Mouse (Mus musculus) MEL (cell line): ENCODE results near the gene Mgat5. TPM values are rescaled to one million over a fixed set of nuclear protein-coding genes. Genes with fewer than 3 reads are reported as not detected.

ENCODE experiments used
- DNase-seq: peaks from one replicate; pipeline ENCODE4 v3.0.0; 2011; ENCODE audit warnings: low read depth, low spot score
- H3K27ac ChIP-seq: 2 replicates; pipeline ENCODE4 v1.5.1; 2012; ENCODE audit warnings: low read depth, mild to moderate bottlenecking, control low read depth, low read length, moderate library complexity; ENCODE audit not compliant: control insufficient read depth
- H3K27me3 ChIP-seq, 2 experiments: fragments of 150-350 bp in 1 of 2; sonication (generic) in 1 of 2; 2 replicates each; pipeline ENCODE4 v1.6.1; 2012; ENCODE audit warnings: low read length in 2 of 2, mild to moderate bottlenecking in 2 of 2, improper control_type of control experiment in 1 of 2, moderate library complexity in 1 of 2; ENCODE audit not compliant: insufficient read depth in 2 of 2, control insufficient read depth in 1 of 2
- H3K36me3 ChIP-seq, 2 experiments: 2 replicates each; pipeline ENCODE4 v1.6.1; 2012 to 2014; ENCODE audit warnings: low read length in 2 of 2, improper control_type of control experiment in 1 of 2, inconsistent platforms in 1 of 2, mild to moderate bottlenecking in 1 of 2; ENCODE audit not compliant: insufficient read depth in 2 of 2, control insufficient read depth in 1 of 2
- H3K4me1 ChIP-seq, 2 experiments: fragments of 150-350 bp in 1 of 2; sonication (generic) in 1 of 2; 2 replicates each; pipeline ENCODE4 v1.6.1; 2012; ENCODE audit warnings: low read length in 2 of 2, improper control_type of control experiment in 1 of 2, mild to moderate bottlenecking in 1 of 2; ENCODE audit not compliant: insufficient read depth in 2 of 2, control insufficient read depth in 1 of 2
- H3K4me3 ChIP-seq, 2 experiments: fragments of 150-350 bp in 1 of 2; sonication (generic) in 1 of 2; 2 replicates each; pipeline ENCODE4 v1.5.1; 2012; ENCODE audit warnings: low read depth in 2 of 2, low read length in 2 of 2, mild to moderate bottlenecking in 2 of 2, moderate library complexity in 2 of 2, control low read depth in 1 of 2, improper control_type of control experiment in 1 of 2; ENCODE audit not compliant: control insufficient read depth in 1 of 2, insufficient read depth in 1 of 2
- H3K79me2 ChIP-seq: 2 replicates; pipeline ENCODE4 v1.6.1; 2012; ENCODE audit warnings: mild to moderate bottlenecking, low read length, moderate library complexity; ENCODE audit not compliant: control insufficient read depth, poor library complexity, insufficient read depth
- H3K9ac ChIP-seq: 2 replicates; pipeline ENCODE4 v1.6.1; 2012; ENCODE audit warnings: low read depth, mild to moderate bottlenecking, control low read depth, low read length, moderate library complexity; ENCODE audit not compliant: control insufficient read depth, poor library complexity, severe bottlenecking
- H3K9me3 ChIP-seq: fragments of 150-350 bp; sonication (generic); replicated peaks from 2 replicates; pipeline ENCODE4 v1.6.1; 2012; ENCODE audit warnings: mild to moderate bottlenecking, low read length, improper control_type of control experiment, moderate library complexity; ENCODE audit not compliant: insufficient read depth
- BHLHE40 ChIP-seq: IDR thresholded peaks from 2 replicates; pipeline ENCODE4 v1.6.1; 2012; ENCODE audit warnings: low read depth, mild to moderate bottlenecking, inconsistent platforms, low read length, improper control_type of control experiment, borderline replicate concordance
- CHD2 ChIP-seq: IDR thresholded peaks from 2 replicates; pipeline ENCODE4 v1.6.1; 2011; ENCODE audit warnings: low read length, improper control_type of control experiment
- E2F4 ChIP-seq: IDR thresholded peaks from 2 replicates; pipeline ENCODE4 v1.6.1; 2011; ENCODE audit warnings: low read depth, low read length, improper control_type of control experiment, borderline replicate concordance
- ELF1 ChIP-seq: IDR thresholded peaks from 2 replicates; pipeline ENCODE4 v1.6.1; 2014; ENCODE audit warnings: low read depth, mild to moderate bottlenecking, inconsistent platforms, low read length, improper control_type of control experiment, moderate library complexity
- EP300 ChIP-seq, 2 experiments: IDR thresholded peaks; 2 replicates each; pipeline ENCODE4 v1.6.1; 2011; ENCODE audit warnings: improper control_type of control experiment in 2 of 2, low read length in 2 of 2, low read depth in 1 of 2, mild to moderate bottlenecking in 1 of 2
- ETS1 ChIP-seq: IDR thresholded peaks from 2 replicates; pipeline ENCODE4 v1.6.1; 2012; ENCODE audit warnings: low read depth, mild to moderate bottlenecking, inconsistent platforms, low read length, improper control_type of control experiment, moderate library complexity
- GABPA ChIP-seq: IDR thresholded peaks from 2 replicates; pipeline ENCODE4 v1.6.1; 2012; ENCODE audit warnings: low read depth, mild to moderate bottlenecking, inconsistent platforms, low read length, improper control_type of control experiment, moderate library complexity
- HCFC1 ChIP-seq: IDR thresholded peaks from 2 replicates; pipeline ENCODE4 v1.6.1; 2012; ENCODE audit warnings: low read depth, mild to moderate bottlenecking, inconsistent platforms, low read length, improper control_type of control experiment, moderate library complexity
- KAT2A ChIP-seq: conservative IDR thresholded peaks from 2 replicates; pipeline ENCODE4 v1.6.1; 2012; ENCODE audit warnings: low read depth, low read length, improper control_type of control experiment, inconsistent platforms
- MAFK ChIP-seq: IDR thresholded peaks from 2 replicates; pipeline ENCODE4 v1.6.1; 2011; ENCODE audit warnings: low read depth, mild to moderate bottlenecking, low read length, improper control_type of control experiment, borderline replicate concordance
- MAX ChIP-seq: IDR thresholded peaks from 2 replicates; pipeline ENCODE4 v1.6.1; 2011; ENCODE audit warnings: low read length, improper control_type of control experiment
- MAZ ChIP-seq: IDR thresholded peaks from 2 replicates; pipeline ENCODE4 v1.6.1; 2012; ENCODE audit warnings: low read depth, mild to moderate bottlenecking, inconsistent platforms, low read length, improper control_type of control experiment
- MEF2A ChIP-seq: IDR thresholded peaks from 2 replicates; pipeline ENCODE4 v1.6.1; 2014; ENCODE audit warnings: low read depth, mild to moderate bottlenecking, inconsistent platforms, low read length, improper control_type of control experiment; ENCODE audit not compliant: poor library complexity, insufficient replicate concordance, severe bottlenecking; ENCODE audit errors: extremely low read depth
- MYB ChIP-seq: IDR thresholded peaks from 2 replicates; pipeline ENCODE4 v1.6.1; 2011; ENCODE audit warnings: mild to moderate bottlenecking, low read depth, low read length, improper control_type of control experiment
- POLR2AphosphoS2 ChIP-seq: IDR thresholded peaks from 2 replicates; pipeline ENCODE4 v1.6.1; 2011; ENCODE audit warnings: low read length, improper control_type of control experiment
- POLR2AphosphoS5 ChIP-seq: IDR thresholded peaks from 2 replicates; pipeline ENCODE4 v1.6.1; 2012; ENCODE audit warnings: low read depth, borderline replicate concordance, mild to moderate bottlenecking, inconsistent platforms, low read length, moderate library complexity, mixed read lengths
- RAD21 ChIP-seq: IDR thresholded peaks from 2 replicates; pipeline ENCODE4 v1.6.1; 2011; ENCODE audit warnings: mild to moderate bottlenecking, low read depth, low read length, improper control_type of control experiment
- SIN3A ChIP-seq: IDR thresholded peaks from 2 replicates; pipeline ENCODE4 v1.6.1; 2012; ENCODE audit warnings: low read length, improper control_type of control experiment, inconsistent platforms
- TBP ChIP-seq: IDR thresholded peaks from 2 replicates; pipeline ENCODE4 v1.8.0; 2011; ENCODE audit warnings: low read depth, low read length, improper control_type of control experiment
- UBTF ChIP-seq: IDR thresholded peaks from 2 replicates; pipeline ENCODE4 v1.6.1; 2012; ENCODE audit warnings: low read depth, mild to moderate bottlenecking, inconsistent platforms, low read length, improper control_type of control experiment, moderate library complexity, borderline replicate concordance; ENCODE audit not compliant: insufficient read depth
- USF2 ChIP-seq, 2 experiments: IDR thresholded peaks; 2 replicates each; pipeline ENCODE4 v1.6.1; 2011 to 2012; ENCODE audit warnings: improper control_type of control experiment in 2 of 2, low read length in 2 of 2, borderline replicate concordance in 1 of 2, inconsistent platforms in 1 of 2, low read depth in 1 of 2, mild to moderate bottlenecking in 1 of 2; ENCODE audit not compliant: insufficient read depth in 1 of 2
- ZC3H11A ChIP-seq: IDR thresholded peaks from 2 replicates; pipeline ENCODE4 v1.6.1; 2012; ENCODE audit warnings: low read depth, mild to moderate bottlenecking, inconsistent platforms, low read length, improper control_type of control experiment
- ZMIZ1 ChIP-seq: IDR thresholded peaks from 2 replicates; pipeline ENCODE4 v1.6.1; 2012; ENCODE audit warnings: low read depth, mild to moderate bottlenecking, inconsistent platforms, low read length, improper control_type of control experiment, moderate library complexity
- ZNF384 ChIP-seq: IDR thresholded peaks from 2 replicates; pipeline ENCODE4 v1.6.1; 2012; ENCODE audit warnings: low read depth, mild to moderate bottlenecking, inconsistent platforms, low read length, improper control_type of control experiment
- polyA plus RNA-seq, 2 experiments: library from polyadenylated mRNA; stranded (reverse) in 1 of 2; unstranded in 1 of 2; fragments of >175 nt in 1 of 2; fragments of >200 nt in 1 of 2; gene quantifications; 2 replicates each; pipeline versions ENCODE4 v1.2.1 to v1.2.4; 2012; ENCODE audit warnings: low replicate concordance in 2 of 2, low read depth in 1 of 2; ENCODE audit not compliant: insufficient read length in 2 of 2, insufficient read depth in 1 of 2, missing spikeins in 1 of 2
- total RNA-seq: library from RNA; depleted of rRNA; stranded (reverse); fragments of 300-350 nt; gene quantifications from 2 replicates; pipeline ENCODE4 v1.2.3, GENCODE M21; 2012

Gene Mgat5
- total and polyA plus RNA-seq, 3 experiments = 6.9 to 9.5 TPM; not detected in 1

DNA sequence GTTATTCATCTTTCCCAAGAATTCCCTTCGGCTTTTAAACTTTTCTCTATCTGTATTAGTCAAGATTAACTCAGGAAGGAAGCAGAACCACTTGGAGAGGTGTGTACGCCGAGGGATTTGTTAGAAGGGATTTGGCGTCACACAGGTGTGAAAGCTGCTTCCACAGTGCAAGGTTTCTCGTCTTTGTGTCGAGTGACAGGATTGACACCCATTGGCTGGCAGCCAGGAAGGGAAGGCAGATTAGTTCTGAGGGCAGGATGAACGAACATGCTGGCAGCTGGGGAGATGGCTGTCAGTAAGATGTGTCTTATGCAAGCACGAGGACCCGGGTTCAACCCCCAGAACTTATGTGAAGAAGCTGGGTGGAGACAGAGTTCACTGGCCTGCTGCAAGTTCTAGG lies 148.6 kb downstream of the Mgat5 start:
- no peak overlapping the region for H3K27ac ChIP-seq
- 0 out of 2 replicates have a peak, but pooled peaks cover 3% of the 10 kb centered on the region for H3K79me2 ChIP-seq
- TF ChIP-seq MYB = no peak
- no peak for TF ChIP-seq BHLHE40
- TF ChIP-seq GABPA = no peak
- no peak for TF ChIP-seq POLR2AphosphoS2
- no peak for TF ChIP-seq MAX
- no peak for TF ChIP-seq ZC3H11A
- no peak for TF ChIP-seq MEF2A
- peaks cover 0 to 21% of the 10 kb centered on the region in 2 experiments; a peak in 2 of 4 replicates for H3K36me3 ChIP-seq
- peak; percentile 29 for DNase-seq
- H3K4me3 ChIP-seq = no peak overlapping the region
- H3K9ac ChIP-seq = no peak overlapping the region
- no peaks in the 10 kb centered on the region for H3K27me3 ChIP-seq
- no peaks in the 10 kb centered on the region for H3K9me3 ChIP-seq
- H3K4me1 ChIP-seq = peaks cover 9 to 15% of the 10 kb centered on the region in 2 experiments

DNA sequence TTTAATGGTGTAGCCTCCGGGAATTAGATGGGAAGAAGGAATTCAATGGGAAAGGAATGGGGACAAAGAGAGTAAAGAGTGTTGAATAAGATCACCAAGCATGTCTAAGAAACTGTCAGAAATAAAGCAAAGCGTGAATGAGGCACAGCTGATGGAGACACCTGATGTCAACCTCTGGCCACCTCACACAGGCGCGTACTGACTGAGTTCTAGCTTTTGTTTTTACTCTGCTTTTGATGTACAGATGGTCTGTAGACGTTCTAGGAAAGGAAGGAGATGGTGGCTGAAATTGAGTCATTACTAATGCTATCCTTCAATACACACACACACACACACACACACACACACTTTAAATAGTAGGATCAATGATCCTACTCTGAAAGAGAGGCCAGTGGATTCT lies 149.3 kb downstream of the Mgat5 start:
- peaks cover 6 to 8% of the 10 kb centered on the region in 2 experiments for H3K4me1 ChIP-seq
- no peak overlapping the region for H3K9ac ChIP-seq
- H3K9me3 ChIP-seq = no peaks in the 10 kb centered on the region
- H3K79me2 ChIP-seq = 0 out of 2 replicates have a peak, but pooled peaks cover 3% of the 10 kb centered on the region
- H3K27ac ChIP-seq = no peak overlapping the region
- H3K27me3 ChIP-seq = no peaks in the 10 kb centered on the region
- TF ChIP-seq ZNF384 (no peak), E2F4 (no peak), ZMIZ1 (no peak), ZC3H11A (no peak), MAFK (no peak), MAX (no peak), MAZ (no peak), UBTF (no peak), POLR2AphosphoS5 (no peak), ETS1 (no peak), TBP (no peak), RAD21 (no peak), HCFC1 (no peak), EP300 (IDR thresholded peaks at IDR 0.05; ENCODE audit: low read depth in 1 of 2, low read length in 2 of 2) (no peak), KAT2A (no peak), USF2 (IDR thresholded peaks at IDR 0.05; ENCODE audit: borderline replicate concordance in 1 of 2, insufficient read depth in 1 of 2, low read depth in 1 of 2, low read length in 2 of 2) (no peak), SIN3A (no peak), ELF1 (no peak), CHD2 (no peak)
- no peak overlapping the region for H3K4me3 ChIP-seq
- H3K36me3 ChIP-seq = peaks cover 0 to 14% of the 10 kb centered on the region in 2 experiments; a peak in 2 of 4 replicates
- DNase-seq = no peak
